In genomic region chr5:30713299-30713675, GRCm38 (mm10) we compare ENCODE assay signal across 8 mouse cellular contexts. TPM values are rescaled to one million over a fixed set of nuclear protein-coding genes. Genes with fewer than 3 reads are reported as not detected.
DNase-seq lines count a peak whose midpoint lies in the region; ATAC-seq and TF ChIP-seq lines count a peak whose summit lies in the region.

No protein-coding gene starts in this region.

- H3K27me3 ChIP-seq in forebrain, embryonic 16.5 days (replicated peaks; ENCODE audit: control insufficient read depth, insufficient read depth, low read length) = no peaks in the 10 kb centered on the region
- H3K27me3 ChIP-seq in kidney, embryonic 16.5 days (ENCODE audit: insufficient read depth, low read length) = peaks cover 56% of the 10 kb centered on the region

- peak overlapping the region; percentile 95 for H3K9ac ChIP-seq in forebrain, embryonic 16.5 days (replicated peaks; ENCODE audit: low read depth, low read length)
- peak overlapping the region; percentile 43 for H3K9ac ChIP-seq in kidney, embryonic 16.5 days (replicated peaks; ENCODE audit: low read length)

- intact Hi-C loops in left cerebral cortex, adult 2 months (cut with DNase I) = loop anchor here (10.0 kb wide), 1 partner anchor 172 kb away; the partner anchor contains the start of gene Agbl5

- H3K27ac ChIP-seq in left cerebral cortex, adult 2 months = no peak overlapping the region
- peak overlapping the region; percentile 98 for H3K27ac ChIP-seq in forebrain, embryonic 16.5 days (ENCODE audit: low read length)
- no peak overlapping the region for H3K27ac ChIP-seq in kidney, embryonic 16.5 days (ENCODE audit: low read length)

- no peak for TF ChIP-seq CTCF in left cerebral cortex, adult 2 months (IDR thresholded peaks at IDR 0.05)

- H3K4me1 ChIP-seq in forebrain, embryonic 16.5 days (replicated peaks; ENCODE audit: control insufficient read depth, insufficient read depth, low read length) = peaks cover 41% of the 10 kb centered on the region
- peaks cover 24% of the 10 kb centered on the region for H3K4me1 ChIP-seq in kidney, embryonic 16.5 days (ENCODE audit: insufficient read depth, low read length)

- peak overlapping the region; percentile 60 for H3K4me3 ChIP-seq in left cerebral cortex, adult 2 months
- peak overlapping the region; percentile 98 for H3K4me3 ChIP-seq in forebrain, embryonic 16.5 days (replicated peaks; ENCODE audit: low read length)
- H3K4me3 ChIP-seq in kidney, embryonic 16.5 days (ENCODE audit: low read length) = peak overlapping the region; percentile 58

- H3K36me3 ChIP-seq in forebrain, embryonic 16.5 days (ENCODE audit: control insufficient read depth, insufficient read depth) = peaks cover 3% of the 10 kb centered on the region; the same call in 1 of the 2 replicates
- no peaks in the 10 kb centered on the region for H3K36me3 ChIP-seq in kidney, embryonic 16.5 days (ENCODE audit: insufficient read depth, low read length)

- H3K4me2 ChIP-seq in forebrain, embryonic 16.5 days (ENCODE audit: low read length) = peak overlapping the region; percentile 77
- H3K4me2 ChIP-seq in kidney, embryonic 16.5 days (replicated peaks; ENCODE audit: low read depth, low read length) = peak overlapping the region; percentile 94

- peak; percentile 6 for ATAC-seq in forebrain, embryonic 16.5 days
- no peak for ATAC-seq in kidney, embryonic 16.5 days (ENCODE audit: low FRiP score, low TSS enrichment)

- peak in 1 of 2 experiments; percentile 20 for DNase-seq in left cerebral cortex, adult 2 months (ENCODE audit: extremely low spot score in 1 of 2, low spot score in 2 of 2)
- DNase-seq in left cerebral cortex, adult 11 months (ENCODE audit: low spot score) = no peak
- DNase-seq in cerebellum, adult 9-11 months = peak; percentile 48
- DNase-seq in neural tube, embryonic 10.5 days (ENCODE audit: extremely low spot score, low spot score) = peak; percentile 63
- no peak for DNase-seq in T-cell, adult 2 months (ENCODE audit: low spot score)
- no peak for DNase-seq in gastrocnemius, adult 18-20 months (ENCODE audit: low spot score)

- H3K9me3 ChIP-seq in forebrain, embryonic 16.5 days (ENCODE audit: control insufficient read depth, low read length) = no peaks in the 10 kb centered on the region
- H3K9me3 ChIP-seq in kidney, embryonic 16.5 days (ENCODE audit: low read length) = no peaks in the 10 kb centered on the region

- WGBS in forebrain, embryonic 16.5 days = under 1% methylated on average over 20 of the region's 20 CpGs
- under 1% methylated on average over 20 of the region's 20 CpGs for WGBS in kidney, embryonic 16.5 days

RNA-seq across cellular contexts. Expression of gene Dpysl5, which starts 1.9 kb away (rescaled TPM):
- total RNA-seq in left cerebral cortex, adult 2 months (2021) = 10 to 100 TPM; 21.2 to 27.3 TPM
- polyA plus RNA-seq in forebrain, embryonic 16.5 days (2015; fragmentation: Nextera tagmentation; extraction: Ambion mirVana) = 274 and 278 TPM in 2 replicates
- polyA plus RNA-seq in kidney, embryonic 16.5 days (2015; fragmentation: Nextera tagmentation; extraction: Ambion mirVana) = 5.4 and 7.1 TPM in 2 replicates
- 1 to 10 TPM in 1 of 2 experiments, under 1 TPM in 1; 0.62 to 1.3 TPM for total RNA-seq in gastrocnemius, adult 18-20 months (2021)

RNA-seq across cellular contexts. Expression of gene Cenpa, which starts 46.7 kb away (rescaled TPM):
- total RNA-seq in left cerebral cortex, adult 2 months (2021) = 1 to 10 TPM; 5.5 to 6.2 TPM
- 95.3 and 114 TPM in 2 replicates for polyA plus RNA-seq in forebrain, embryonic 16.5 days (2015; fragmentation: Nextera tagmentation; extraction: Ambion mirVana)
- 266 and 282 TPM in 2 replicates for polyA plus RNA-seq in kidney, embryonic 16.5 days (2015; fragmentation: Nextera tagmentation; extraction: Ambion mirVana)
- 1 to 10 TPM in 1 of 2 experiments, under 1 TPM in 1; 0.96 to 2.5 TPM for total RNA-seq in gastrocnemius, adult 18-20 months (2021)

Comparison
In these comparisons a context has a peak if more than half of its experiments do, and no peak if none do; other contexts are left out.
1. DNase-seq: peak in cerebellum, adult 9-11 months (single experiment) and neural tube, embryonic 10.5 days (single experiment); none in left cerebral cortex, adult 11 months (single experiment), T-cell, adult 2 months (single experiment) and gastrocnemius, adult 18-20 months (single experiment).
2. RNA of gene Dpysl5, which starts 1.9 kb away (total RNA-seq): 21.2 to 27.3 TPM in left cerebral cortex, adult 2 months; 0.62 to 1.3 TPM in gastrocnemius, adult 18-20 months; every median in the first group is over 4 times any median in the second.
3. Peak in every context shown above with its lines, with median percentiles within 50 percentile points of each other: H3K4me3 ChIP-seq.